Mouse (Mus musculus): ENCODE data around the gene Cyp2u1. TPM values are rescaled to one million over a fixed set of nuclear protein-coding genes. Genes with fewer than 3 reads are reported as not detected.

The Cyp2u1 gene
- polyA plus RNA-seq, 1 experiment from 2014 or later, result 0.40 TPM

GRCm38 (mm10) chr3:131335117-131335547 lies 32.1 kb upstream of the Cyp2u1 start:
- ATAC-seq (ENCODE audit: low read depth) (no peak), DNase-seq (no peak)
- H3K27ac ChIP-seq, result no peak overlapping the region
- WGBS (ENCODE audit: insufficient replicate concordance), result 39% methylated on average over 8 of the region's 8 CpGs
- peak overlapping the region; percentile 26 for H3K4me2 ChIP-seq
- no peak overlapping the region for H3K4me3 ChIP-seq (replicated peaks)
- H3K9ac ChIP-seq, result no peak overlapping the region
- peaks cover 9% of the 10 kb centered on the region; the same call in 1 of the 2 replicates for H3K4me1 ChIP-seq (replicated peaks)
- H3K36me3 ChIP-seq, result 0 out of 2 replicates have a peak, but pooled peaks cover 1% of the 10 kb centered on the region
- H3K9me3 ChIP-seq (replicated peaks), result no peaks in the 10 kb centered on the region
- peaks cover 5% of the 10 kb centered on the region; the same call in 1 of the 2 replicates for H3K27me3 ChIP-seq

GRCm38 (mm10) chr3:131327189-131327588 lies 24.2 kb upstream of the Cyp2u1 start:
- H3K27ac ChIP-seq, result no peak overlapping the region
- H3K9ac ChIP-seq, result no peak overlapping the region
- no peaks in the 10 kb centered on the region for H3K27me3 ChIP-seq
- DNase-seq (no peak), ATAC-seq (ENCODE audit: low read depth) (no peak)
- H3K9me3 ChIP-seq (replicated peaks), result peaks cover 9% of the 10 kb centered on the region
- H3K4me2 ChIP-seq, result no peak overlapping the region
- whole genome bisulfite sequencing (ENCODE audit: insufficient replicate concordance), result 69% methylated on average over 7 of the region's 7 CpGs
- no peaks in the 10 kb centered on the region for H3K4me1 ChIP-seq (replicated peaks)
- H3K36me3 ChIP-seq, result peaks cover 16% of the 10 kb centered on the region
- no peak overlapping the region for H3K4me3 ChIP-seq (replicated peaks)

GRCm38 (mm10) chr3:131326637-131327036 lies 23.6 kb upstream of the Cyp2u1 start:
- no peaks in the 10 kb centered on the region for H3K27me3 ChIP-seq
- no peaks in the 10 kb centered on the region for H3K4me1 ChIP-seq (replicated peaks)
- ATAC-seq (ENCODE audit: low read depth) (no peak), DNase-seq (no peak)
- no peak overlapping the region for H3K4me3 ChIP-seq (replicated peaks)
- H3K27ac ChIP-seq, result no peak overlapping the region
- H3K9ac ChIP-seq, result no peak overlapping the region
- peaks cover 9% of the 10 kb centered on the region for H3K9me3 ChIP-seq (replicated peaks)
- H3K36me3 ChIP-seq, result peaks cover 16% of the 10 kb centered on the region
- WGBS (ENCODE audit: insufficient replicate concordance), result 71% methylated on average over 4 of the region's 4 CpGs
- no peak overlapping the region for H3K4me2 ChIP-seq

GRCm38 (mm10) chr3:131322081-131322815 lies 19.2 kb upstream of the Cyp2u1 start:
- no peaks in the 10 kb centered on the region for H3K9me3 ChIP-seq (replicated peaks)
- H3K4me3 ChIP-seq (replicated peaks), result no peak overlapping the region
- DNase-seq, result no peak
- no peak overlapping the region for H3K27ac ChIP-seq
- H3K27me3 ChIP-seq, result no peaks in the 10 kb centered on the region
- no peak for ATAC-seq (ENCODE audit: low read depth)
- 69% methylated on average over 14 of the region's 14 CpGs for WGBS (ENCODE audit: insufficient replicate concordance)
- no peaks in the 10 kb centered on the region for H3K4me1 ChIP-seq (replicated peaks)
- no peaks in the 10 kb centered on the region for H3K36me3 ChIP-seq
- no peak overlapping the region for H3K9ac ChIP-seq
- no peak overlapping the region for H3K4me2 ChIP-seq

- 13% methylated on average over 3 of the region's 3 CpGs for WGBS (ENCODE audit: insufficient replicate concordance)
- DNase-seq (peak; percentile 11), ATAC-seq (ENCODE audit: low read depth) (no peak)
- Histone ChIP-seq H3K27ac (no peak overlapping the region), H3K4me2 (no peak overlapping the region), H3K9me3 (replicated peaks) (no peaks in the 10 kb centered on the region), H3K36me3 (no peaks in the 10 kb centered on the region), H3K4me3 (replicated peaks) (no peak overlapping the region), H3K9ac (no peak overlapping the region), H3K27me3 (no peaks in the 10 kb centered on the region), H3K4me1 (replicated peaks) (no peaks in the 10 kb centered on the region)
These were observed 17.2 kb upstream of the Cyp2u1 start for GRCm38 (mm10) chr3:131320184-131320583.

- 38% methylated on average over 2 of the region's 2 CpGs for WGBS (ENCODE audit: insufficient replicate concordance)
- Histone ChIP-seq H3K27ac (no peak overlapping the region), H3K27me3 (no peaks in the 10 kb centered on the region), H3K9me3 (replicated peaks) (no peaks in the 10 kb centered on the region), H3K4me1 (replicated peaks) (no peaks in the 10 kb centered on the region), H3K4me3 (replicated peaks) (no peak overlapping the region), H3K9ac (no peak overlapping the region), H3K36me3 (no peaks in the 10 kb centered on the region), H3K4me2 (no peak overlapping the region)
- DNase-seq (no peak), ATAC-seq (ENCODE audit: low read depth) (no peak)
These were observed 15.2 kb upstream of the Cyp2u1 start for GRCm38 (mm10) chr3:131318211-131318610.

- 80% methylated on average over 1 of the region's 1 CpGs for WGBS (ENCODE audit: insufficient replicate concordance)
- no peaks in the 10 kb centered on the region for H3K27me3 ChIP-seq
- no peaks in the 10 kb centered on the region for H3K4me1 ChIP-seq (replicated peaks)
- ATAC-seq (ENCODE audit: low read depth) (no peak), DNase-seq (no peak)
- no peak overlapping the region for H3K27ac ChIP-seq
- H3K4me3 ChIP-seq (replicated peaks), result no peak overlapping the region
- no peaks in the 10 kb centered on the region for H3K36me3 ChIP-seq
- H3K4me2 ChIP-seq, result no peak overlapping the region
- H3K9me3 ChIP-seq (replicated peaks), result no peaks in the 10 kb centered on the region
- H3K9ac ChIP-seq, result no peak overlapping the region
These were observed 14.1 kb upstream of the Cyp2u1 start for GRCm38 (mm10) chr3:131317126-131317525.

GRCm38 (mm10) chr3:131315957-131316510 lies 13.0 kb upstream of the Cyp2u1 start:
- no peaks in the 10 kb centered on the region for H3K9me3 ChIP-seq (replicated peaks)
- no peak overlapping the region for H3K4me2 ChIP-seq
- H3K4me3 ChIP-seq (replicated peaks), result no peak overlapping the region
- ATAC-seq (ENCODE audit: low read depth) (no peak), DNase-seq (no peak)
- WGBS (ENCODE audit: insufficient replicate concordance), result 55% methylated on average over 4 of the region's 4 CpGs
- no peak overlapping the region for H3K9ac ChIP-seq
- no peaks in the 10 kb centered on the region for H3K36me3 ChIP-seq
- no peak overlapping the region for H3K27ac ChIP-seq
- H3K4me1 ChIP-seq (replicated peaks), result no peaks in the 10 kb centered on the region
- H3K27me3 ChIP-seq, result no peaks in the 10 kb centered on the region

GRCm38 (mm10) chr3:131312340-131312739 lies 9.3 kb upstream of the Cyp2u1 start:
- Histone ChIP-seq H3K4me3 (replicated peaks) (no peak overlapping the region), H3K27ac (no peak overlapping the region), H3K36me3 (no peaks in the 10 kb centered on the region), H3K4me1 (replicated peaks) (no peaks in the 10 kb centered on the region), H3K27me3 (no peaks in the 10 kb centered on the region), H3K4me2 (0 out of 2 replicates have a peak overlapping the region, but pooled peaks have one; percentile 7), H3K9me3 (replicated peaks) (peaks cover 5% of the 10 kb centered on the region; the same call in 1 of the 2 replicates), H3K9ac (no peak overlapping the region)
- DNase-seq (no peak), ATAC-seq (ENCODE audit: low read depth) (0 out of 2 replicates have a peak, but pooled peaks have one; percentile 18)
- WGBS (ENCODE audit: insufficient replicate concordance), result 63% methylated on average over 9 of the region's 9 CpGs

GRCm38 (mm10) chr3:131310572-131310971 lies 7.5 kb upstream of the Cyp2u1 start:
- H3K36me3 ChIP-seq, result no peaks in the 10 kb centered on the region
- no peak overlapping the region for H3K27ac ChIP-seq
- H3K4me2 ChIP-seq, result no peak overlapping the region
- H3K4me1 ChIP-seq (replicated peaks), result no peaks in the 10 kb centered on the region
- H3K27me3 ChIP-seq, result no peaks in the 10 kb centered on the region
- DNase-seq, result no peak
- no peak overlapping the region for H3K9ac ChIP-seq
- H3K9me3 ChIP-seq (replicated peaks), result peaks cover 5% of the 10 kb centered on the region; the same call in 1 of the 2 replicates
- 61% methylated on average over 4 of the region's 4 CpGs for WGBS (ENCODE audit: insufficient replicate concordance)
- no peak for ATAC-seq (ENCODE audit: low read depth)
- no peak overlapping the region for H3K4me3 ChIP-seq (replicated peaks)

- Histone ChIP-seq H3K36me3 (no peaks in the 10 kb centered on the region), H3K4me2 (no peak overlapping the region), H3K4me3 (replicated peaks) (no peak overlapping the region), H3K9ac (no peak overlapping the region), H3K27ac (no peak overlapping the region), H3K4me1 (replicated peaks) (peaks cover 7% of the 10 kb centered on the region), H3K9me3 (replicated peaks) (peaks cover 5% of the 10 kb centered on the region; the same call in 1 of the 2 replicates), H3K27me3 (no peaks in the 10 kb centered on the region)
- 62% methylated on average over 3 of the region's 3 CpGs for WGBS (ENCODE audit: insufficient replicate concordance)
- DNase-seq, result no peak
- ATAC-seq (ENCODE audit: low read depth), result no peak
These were observed 4.8 kb upstream of the Cyp2u1 start for GRCm38 (mm10) chr3:131307811-131308210.
